In the genomic region with DNA sequence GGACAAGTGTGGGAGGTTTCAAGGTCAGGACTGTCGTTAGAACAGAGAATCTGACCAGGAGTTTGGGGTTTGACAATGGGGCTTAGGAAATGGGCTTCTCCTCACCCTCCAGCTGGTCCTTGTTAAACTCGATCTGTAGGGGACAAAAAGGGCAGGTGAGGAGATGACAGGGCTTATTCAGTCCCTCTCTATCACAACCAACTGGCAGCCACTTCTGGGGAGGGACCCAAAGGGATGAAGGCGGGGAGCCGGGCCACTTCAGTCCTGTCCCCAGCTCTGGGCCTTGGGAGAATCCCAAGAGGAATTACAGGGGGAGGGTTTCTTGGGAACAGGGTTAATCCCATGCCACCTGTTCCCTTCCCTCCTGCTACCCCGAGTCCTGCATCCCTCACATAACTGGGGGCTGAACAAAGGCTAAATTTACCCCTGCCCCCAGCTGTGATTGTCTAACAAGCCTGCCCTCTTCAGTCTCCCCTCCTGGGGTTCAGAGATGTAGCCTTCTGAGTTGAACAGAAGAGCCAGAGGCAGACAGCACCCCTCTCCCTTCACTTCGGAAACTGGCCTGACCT, we compare ENCODE assay signal across 17 mouse cellular contexts. TPM values are rescaled to one million over a fixed set of nuclear protein-coding genes. Genes with fewer than 3 reads are reported as not detected.
DNase-seq lines count a peak whose midpoint lies in the region; ATAC-seq and TF ChIP-seq lines count a peak whose summit lies in the region.
"Had no signal": no experiment of that assay in that cellular context is flagged by ENCODE, and none has a peak within 500 bp of the region (broad histone marks: within the 10 kb centered on the region; RNA-seq: fewer than 3 reads in every experiment).

No protein-coding gene starts in this region.

- no peak overlapping the region for H3K27ac ChIP-seq in forebrain, embryonic 13.5 days
- no peak overlapping the region for H3K27ac ChIP-seq in forebrain, embryonic 10.5 days
- no peak overlapping the region for H3K27ac ChIP-seq in hindbrain, embryonic 13.5 days
- no peak overlapping the region for H3K27ac ChIP-seq in hindbrain, postnatal 0 days
- H3K27ac ChIP-seq in midbrain, postnatal 0 days (ENCODE audit: low read depth, low read length) = no peak overlapping the region
- no peak overlapping the region for H3K27ac ChIP-seq in midbrain, embryonic 13.5 days
- H3K27ac ChIP-seq in neural tube, embryonic 13.5 days (replicated peaks) = no peak overlapping the region
- H3K27ac ChIP-seq: embryonic facial prominence, embryonic 12.5 days; forebrain, embryonic 12.5 days; liver, embryonic 14.5 days; midbrain, embryonic 12.5 days had no signal

- peaks cover 3% of the 10 kb centered on the region; the same call in 1 of the 2 replicates for H3K27me3 ChIP-seq in forebrain, embryonic 13.5 days
- peaks cover 14% of the 10 kb centered on the region for H3K27me3 ChIP-seq in forebrain, embryonic 10.5 days (ENCODE audit: poor library complexity, severe bottlenecking)
- H3K27me3 ChIP-seq in hindbrain, embryonic 13.5 days = no peaks in the 10 kb centered on the region
- H3K27me3 ChIP-seq in hindbrain, postnatal 0 days (ENCODE audit: insufficient read depth, low read length) = no peaks in the 10 kb centered on the region
- H3K27me3 ChIP-seq in midbrain, postnatal 0 days (ENCODE audit: insufficient read depth, low read length) = no peaks in the 10 kb centered on the region
- peaks cover 10% of the 10 kb centered on the region; the same call in 1 of the 2 replicates for H3K27me3 ChIP-seq in midbrain, embryonic 13.5 days
- H3K27me3 ChIP-seq in neural tube, embryonic 13.5 days = no peaks in the 10 kb centered on the region
- H3K27me3 ChIP-seq: embryonic facial prominence, embryonic 12.5 days had no signal

- H3K9ac ChIP-seq in forebrain, embryonic 13.5 days = 0 out of 2 replicates have a peak overlapping the region, but pooled peaks have one; percentile 10
- H3K9ac ChIP-seq in hindbrain, embryonic 13.5 days = peak overlapping the region; percentile 66; the same call in 1 of the 2 replicates
- H3K9ac ChIP-seq in hindbrain, postnatal 0 days (replicated peaks; ENCODE audit: low read length) = no peak overlapping the region
- peak overlapping the region; percentile 20; the same call in 1 of the 2 replicates for H3K9ac ChIP-seq in midbrain, postnatal 0 days (replicated peaks; ENCODE audit: low read length, poor library complexity, severe bottlenecking)
- H3K9ac ChIP-seq in midbrain, embryonic 13.5 days (replicated peaks) = no peak overlapping the region
- H3K9ac ChIP-seq in neural tube, embryonic 13.5 days = peak overlapping the region; percentile 4; the same call in 1 of the 2 replicates
- H3K9ac ChIP-seq: embryonic facial prominence, embryonic 12.5 days; forebrain, embryonic 12.5 days; liver, embryonic 14.5 days; midbrain, embryonic 12.5 days had no signal

- no peak overlapping the region for H3K4me2 ChIP-seq in forebrain, embryonic 13.5 days
- no peak overlapping the region for H3K4me2 ChIP-seq in hindbrain, embryonic 13.5 days
- no peak overlapping the region for H3K4me2 ChIP-seq in hindbrain, postnatal 0 days (ENCODE audit: low read depth, low read length)
- no peak overlapping the region for H3K4me2 ChIP-seq in midbrain, postnatal 0 days (ENCODE audit: low read depth, low read length, poor library complexity, severe bottlenecking)
- H3K4me2 ChIP-seq in midbrain, embryonic 13.5 days (replicated peaks) = no peak overlapping the region
- H3K4me2 ChIP-seq in neural tube, embryonic 13.5 days = no peak overlapping the region; the same call in 1 of the 2 replicates
- H3K4me2 ChIP-seq: embryonic facial prominence, embryonic 12.5 days; forebrain, embryonic 12.5 days; midbrain, embryonic 12.5 days had no signal

- DNase-seq in forebrain, embryonic 10.5 days (ENCODE audit: extremely low spot score, low spot score) = no peak
- DNase-seq in hindbrain, postnatal 0 days (ENCODE audit: low spot score) = no peak
- no peak for DNase-seq in midbrain, postnatal 0 days (ENCODE audit: low spot score)
- no peak for DNase-seq in cerebellum, postnatal 14 days
- DNase-seq: adrenal gland, adult 8-10 months; kidney, adult 18-20 months; lung, postnatal 36 days; right cerebral cortex, postnatal 25 days; thymus, adult 2 months had no signal

- H3K4me1 ChIP-seq in forebrain, embryonic 13.5 days = peaks cover 35% of the 10 kb centered on the region
- H3K4me1 ChIP-seq in forebrain, embryonic 10.5 days = peaks cover 57% of the 10 kb centered on the region
- peaks cover 50% of the 10 kb centered on the region for H3K4me1 ChIP-seq in hindbrain, embryonic 13.5 days (replicated peaks)
- peaks cover 13% of the 10 kb centered on the region for H3K4me1 ChIP-seq in hindbrain, postnatal 0 days (ENCODE audit: insufficient read depth, low read length)
- peaks cover 20% of the 10 kb centered on the region; the same call in 1 of the 2 replicates for H3K4me1 ChIP-seq in midbrain, postnatal 0 days (ENCODE audit: insufficient read depth, low read length)
- peaks cover 48% of the 10 kb centered on the region for H3K4me1 ChIP-seq in midbrain, embryonic 13.5 days (replicated peaks)
- peaks cover 54% of the 10 kb centered on the region for H3K4me1 ChIP-seq in neural tube, embryonic 13.5 days (replicated peaks)

- 25% methylated on average over 6 of the region's 6 CpGs for WGBS in forebrain, embryonic 13.5 days
- 28% methylated on average over 6 of the region's 6 CpGs for WGBS in forebrain, embryonic 10.5 days
- 45% methylated on average over 6 of the region's 6 CpGs for WGBS in hindbrain, embryonic 13.5 days
- 44% methylated on average over 6 of the region's 6 CpGs for WGBS in hindbrain, postnatal 0 days
- 30% methylated on average over 6 of the region's 6 CpGs for WGBS in midbrain, postnatal 0 days
- WGBS in midbrain, embryonic 13.5 days = 24% methylated on average over 6 of the region's 6 CpGs
- 43% methylated on average over 6 of the region's 6 CpGs for WGBS in neural tube, embryonic 13.5 days

- ATAC-seq in forebrain, embryonic 13.5 days = no peak
- ATAC-seq in hindbrain, embryonic 13.5 days (ENCODE audit: low FRiP score) = no peak
- no peak for ATAC-seq in hindbrain, postnatal 0 days
- ATAC-seq in midbrain, postnatal 0 days (ENCODE audit: low FRiP score) = no peak
- no peak for ATAC-seq in midbrain, embryonic 13.5 days
- ATAC-seq in neural tube, embryonic 13.5 days (ENCODE audit: low read depth) = no peak

- no peaks in the 10 kb centered on the region for H3K9me3 ChIP-seq in forebrain, embryonic 13.5 days (replicated peaks)
- no peaks in the 10 kb centered on the region for H3K9me3 ChIP-seq in forebrain, embryonic 10.5 days
- H3K9me3 ChIP-seq in hindbrain, embryonic 13.5 days = no peaks in the 10 kb centered on the region
- H3K9me3 ChIP-seq in hindbrain, postnatal 0 days (ENCODE audit: low read length) = no peaks in the 10 kb centered on the region
- no peaks in the 10 kb centered on the region for H3K9me3 ChIP-seq in midbrain, postnatal 0 days (ENCODE audit: low read length)
- H3K9me3 ChIP-seq in midbrain, embryonic 13.5 days = no peaks in the 10 kb centered on the region
- H3K9me3 ChIP-seq in neural tube, embryonic 13.5 days = no peaks in the 10 kb centered on the region
- H3K9me3 ChIP-seq: embryonic facial prominence, embryonic 12.5 days; forebrain, embryonic 12.5 days; midbrain, embryonic 12.5 days had no signal

- H3K36me3 ChIP-seq in forebrain, embryonic 13.5 days (ENCODE audit: poor library complexity, severe bottlenecking) = peaks cover 5% of the 10 kb centered on the region
- peaks cover 9% of the 10 kb centered on the region for H3K36me3 ChIP-seq in forebrain, embryonic 10.5 days (replicated peaks)
- peaks cover 4% of the 10 kb centered on the region for H3K36me3 ChIP-seq in hindbrain, embryonic 13.5 days
- no peaks in the 10 kb centered on the region for H3K36me3 ChIP-seq in hindbrain, postnatal 0 days (ENCODE audit: insufficient read depth, low read length)
- no peaks in the 10 kb centered on the region; the same call in 1 of the 2 replicates for H3K36me3 ChIP-seq in midbrain, postnatal 0 days (ENCODE audit: insufficient read depth, low read length)
- peaks cover 4% of the 10 kb centered on the region for H3K36me3 ChIP-seq in midbrain, embryonic 13.5 days
- peaks cover 4% of the 10 kb centered on the region for H3K36me3 ChIP-seq in neural tube, embryonic 13.5 days

- H3K4me3 ChIP-seq in forebrain, embryonic 13.5 days = no peak overlapping the region
- no peak overlapping the region for H3K4me3 ChIP-seq in forebrain, embryonic 10.5 days
- H3K4me3 ChIP-seq in hindbrain, embryonic 13.5 days = no peak overlapping the region
- H3K4me3 ChIP-seq in hindbrain, postnatal 0 days (ENCODE audit: low read length) = no peak overlapping the region
- H3K4me3 ChIP-seq in midbrain, postnatal 0 days (ENCODE audit: low read depth, low read length) = no peak overlapping the region
- H3K4me3 ChIP-seq in midbrain, embryonic 13.5 days (replicated peaks) = no peak overlapping the region
- H3K4me3 ChIP-seq in neural tube, embryonic 13.5 days = 0 out of 2 replicates have a peak overlapping the region, but pooled peaks have one; percentile 2
- H3K4me3 ChIP-seq: embryonic facial prominence, embryonic 12.5 days; forebrain, embryonic 12.5 days; midbrain, embryonic 12.5 days had no signal

- TF ChIP-seq CTCF in hindbrain, postnatal 0 days (IDR thresholded peaks at IDR 0.05; ENCODE audit: low read depth) = no peak
- no peak for TF ChIP-seq CTCF in midbrain, postnatal 0 days (IDR thresholded peaks at IDR 0.05)

RNA-seq across cellular contexts. Expression of gene Myl6b, which starts 1.9 kb away (rescaled TPM):
- 4.1 TPM in 2 replicates for polyA plus RNA-seq in forebrain, embryonic 13.5 days (2015; fragmentation: Nextera tagmentation; extraction: Ambion mirVana)
- 1.9 and 2.0 TPM in 2 replicates for polyA plus RNA-seq in forebrain, embryonic 10.5 days (2016; fragmentation: Nextera tagmentation; extraction: Ambion mirVana)
- polyA plus RNA-seq in hindbrain, embryonic 13.5 days (2015; fragmentation: Nextera tagmentation; extraction: Ambion mirVana) = 4.1 and 4.2 TPM in 2 replicates
- total RNA-seq in hindbrain, postnatal 0 days (2014; rRNA removed) = 27.1 and 34.6 TPM in 2 replicates
- 4.2 and 4.9 TPM in 2 replicates for polyA plus RNA-seq in hindbrain, postnatal 0 days (2015; fragmentation: Nextera tagmentation; extraction: Ambion mirVana)
- total RNA-seq in midbrain, postnatal 0 days (2014; rRNA removed) = 24.6 and 28.6 TPM in 2 replicates
- 4.9 and 5.4 TPM in 2 replicates for polyA plus RNA-seq in midbrain, postnatal 0 days (2015; fragmentation: Nextera tagmentation; extraction: Ambion mirVana)
- polyA plus RNA-seq in midbrain, embryonic 13.5 days (2015; fragmentation: Nextera tagmentation; extraction: Ambion mirVana) = 3.4 and 4.3 TPM in 2 replicates
- 4.1 and 5.0 TPM in 2 replicates for polyA plus RNA-seq in neural tube, embryonic 13.5 days (2015; fragmentation: Nextera tagmentation; extraction: Ambion mirVana)

RNA-seq across cellular contexts. Expression of gene Myl6, which starts 2.6 kb away (rescaled TPM):
- 740 and 741 TPM in 2 replicates for polyA plus RNA-seq in forebrain, embryonic 13.5 days (2015; fragmentation: Nextera tagmentation; extraction: Ambion mirVana)
- 712 and 780 TPM in 2 replicates for polyA plus RNA-seq in forebrain, embryonic 10.5 days (2016; fragmentation: Nextera tagmentation; extraction: Ambion mirVana)
- 933 and 943 TPM in 2 replicates for polyA plus RNA-seq in hindbrain, embryonic 13.5 days (2015; fragmentation: Nextera tagmentation; extraction: Ambion mirVana)
- total RNA-seq in hindbrain, postnatal 0 days (2014; rRNA removed) = 565 and 585 TPM in 2 replicates
- 1,081 and 1,089 TPM in 2 replicates for polyA plus RNA-seq in hindbrain, postnatal 0 days (2015; fragmentation: Nextera tagmentation; extraction: Ambion mirVana)
- 648 and 715 TPM in 2 replicates for total RNA-seq in midbrain, postnatal 0 days (2014; rRNA removed)
- 946 and 1,057 TPM in 2 replicates for polyA plus RNA-seq in midbrain, postnatal 0 days (2015; fragmentation: Nextera tagmentation; extraction: Ambion mirVana)
- polyA plus RNA-seq in midbrain, embryonic 13.5 days (2015; fragmentation: Nextera tagmentation; extraction: Ambion mirVana) = 836 and 885 TPM in 2 replicates
- polyA plus RNA-seq in neural tube, embryonic 13.5 days (2015; fragmentation: Nextera tagmentation; extraction: Ambion mirVana) = 1,017 and 1,105 TPM in 2 replicates

RNA-seq across cellular contexts. Expression of gene Esyt1, which starts 29.1 kb away (rescaled TPM):
- 7.0 and 7.7 TPM in 2 replicates for polyA plus RNA-seq in forebrain, embryonic 13.5 days (2015; fragmentation: Nextera tagmentation; extraction: Ambion mirVana)
- polyA plus RNA-seq in forebrain, embryonic 10.5 days (2016; fragmentation: Nextera tagmentation; extraction: Ambion mirVana) = 8.6 and 10.3 TPM in 2 replicates
- polyA plus RNA-seq in hindbrain, embryonic 13.5 days (2015; fragmentation: Nextera tagmentation; extraction: Ambion mirVana) = 16.4 and 17.6 TPM in 2 replicates
- total RNA-seq in hindbrain, postnatal 0 days (2014; rRNA removed) = 22.9 and 29.0 TPM in 2 replicates
- 13.3 TPM in 2 replicates for polyA plus RNA-seq in hindbrain, postnatal 0 days (2015; fragmentation: Nextera tagmentation; extraction: Ambion mirVana)
- total RNA-seq in midbrain, postnatal 0 days (2014; rRNA removed) = 16.2 and 16.6 TPM in 2 replicates
- 7.3 and 7.4 TPM in 2 replicates for polyA plus RNA-seq in midbrain, postnatal 0 days (2015; fragmentation: Nextera tagmentation; extraction: Ambion mirVana)
- 11.6 and 13.7 TPM in 2 replicates for polyA plus RNA-seq in midbrain, embryonic 13.5 days (2015; fragmentation: Nextera tagmentation; extraction: Ambion mirVana)
- 31.5 and 35.1 TPM in 2 replicates for polyA plus RNA-seq in neural tube, embryonic 13.5 days (2015; fragmentation: Nextera tagmentation; extraction: Ambion mirVana)

RNA-seq across cellular contexts. Expression of gene Smarcc2, which starts 37.5 kb away (rescaled TPM):
- 166 and 168 TPM in 2 replicates for polyA plus RNA-seq in forebrain, embryonic 13.5 days (2015; fragmentation: Nextera tagmentation; extraction: Ambion mirVana)
- 72.0 and 73.6 TPM in 2 replicates for polyA plus RNA-seq in forebrain, embryonic 10.5 days (2016; fragmentation: Nextera tagmentation; extraction: Ambion mirVana)
- 195 and 196 TPM in 2 replicates for polyA plus RNA-seq in hindbrain, embryonic 13.5 days (2015; fragmentation: Nextera tagmentation; extraction: Ambion mirVana)
- 174 and 181 TPM in 2 replicates for total RNA-seq in hindbrain, postnatal 0 days (2014; rRNA removed)
- polyA plus RNA-seq in hindbrain, postnatal 0 days (2015; fragmentation: Nextera tagmentation; extraction: Ambion mirVana) = 112 and 120 TPM in 2 replicates
- 216 and 233 TPM in 2 replicates for total RNA-seq in midbrain, postnatal 0 days (2014; rRNA removed)
- 129 and 143 TPM in 2 replicates for polyA plus RNA-seq in midbrain, postnatal 0 days (2015; fragmentation: Nextera tagmentation; extraction: Ambion mirVana)
- 200 and 212 TPM in 2 replicates for polyA plus RNA-seq in midbrain, embryonic 13.5 days (2015; fragmentation: Nextera tagmentation; extraction: Ambion mirVana)
- 176 and 184 TPM in 2 replicates for polyA plus RNA-seq in neural tube, embryonic 13.5 days (2015; fragmentation: Nextera tagmentation; extraction: Ambion mirVana)

RNA-seq across cellular contexts. Expression of gene Zc3h10, which starts 51.0 kb away (rescaled TPM):
- 18.3 and 19.4 TPM in 2 replicates for polyA plus RNA-seq in forebrain, embryonic 13.5 days (2015; fragmentation: Nextera tagmentation; extraction: Ambion mirVana)
- 11.8 and 14.0 TPM in 2 replicates for polyA plus RNA-seq in forebrain, embryonic 10.5 days (2016; fragmentation: Nextera tagmentation; extraction: Ambion mirVana)
- 19.7 and 20.9 TPM in 2 replicates for polyA plus RNA-seq in hindbrain, embryonic 13.5 days (2015; fragmentation: Nextera tagmentation; extraction: Ambion mirVana)
- 19.3 and 19.4 TPM in 2 replicates for total RNA-seq in hindbrain, postnatal 0 days (2014; rRNA removed)
- 12.5 and 13.8 TPM in 2 replicates for polyA plus RNA-seq in hindbrain, postnatal 0 days (2015; fragmentation: Nextera tagmentation; extraction: Ambion mirVana)
- 20.6 and 30.3 TPM in 2 replicates for total RNA-seq in midbrain, postnatal 0 days (2014; rRNA removed)
- 12.0 and 12.5 TPM in 2 replicates for polyA plus RNA-seq in midbrain, postnatal 0 days (2015; fragmentation: Nextera tagmentation; extraction: Ambion mirVana)
- polyA plus RNA-seq in midbrain, embryonic 13.5 days (2015; fragmentation: Nextera tagmentation; extraction: Ambion mirVana) = 23.3 and 24.2 TPM in 2 replicates
- 19.4 and 19.9 TPM in 2 replicates for polyA plus RNA-seq in neural tube, embryonic 13.5 days (2015; fragmentation: Nextera tagmentation; extraction: Ambion mirVana)

Comparison
In these comparisons a context has a peak if more than half of its experiments do, and no peak if none do; other contexts are left out.
1. H3K9ac ChIP-seq: peak in forebrain, embryonic 13.5 days (single experiment), hindbrain, embryonic 13.5 days (single experiment), midbrain, postnatal 0 days (single experiment) and neural tube, embryonic 13.5 days (single experiment); none in hindbrain, postnatal 0 days (single experiment) and midbrain, embryonic 13.5 days (single experiment).